In the genomic region with DNA sequence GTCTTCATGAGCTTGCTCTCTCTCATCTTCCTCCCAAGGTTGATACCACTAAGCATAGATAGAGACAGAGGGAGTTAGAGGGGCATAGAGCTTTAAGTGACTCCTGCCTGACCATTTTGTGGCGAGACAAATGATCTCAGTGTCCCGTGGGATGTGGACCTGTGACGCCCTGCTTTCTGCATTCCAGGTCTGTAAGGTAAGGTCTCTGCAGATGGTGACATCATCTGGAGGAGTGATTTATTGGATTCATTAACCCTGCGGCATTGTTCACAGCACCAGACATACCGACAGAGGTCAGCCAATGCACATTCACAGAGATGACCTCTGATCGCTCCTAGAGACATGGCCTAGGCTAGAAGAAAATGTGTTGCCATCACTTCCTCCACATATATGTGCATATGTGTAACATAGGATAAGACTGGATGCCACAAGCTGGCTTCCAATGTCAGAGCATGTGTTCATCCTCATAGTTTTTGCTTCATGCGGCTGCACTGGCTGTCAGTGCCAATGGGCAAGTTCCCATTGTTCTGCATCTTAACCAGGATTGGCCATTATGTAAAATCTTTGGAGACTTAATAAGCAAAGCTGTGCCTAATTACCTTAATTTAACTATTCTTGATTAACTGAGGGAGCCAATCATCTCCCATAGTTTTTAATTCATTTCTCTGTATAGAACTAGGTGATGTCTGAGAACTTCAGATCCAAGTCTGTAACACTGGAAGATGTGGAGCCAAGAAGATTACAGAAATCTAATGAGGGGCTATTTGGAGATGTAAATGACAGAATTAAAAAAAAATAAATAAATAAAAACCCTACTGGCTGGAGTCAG, we compare ENCODE assay signal across 23 mouse cellular contexts. TPM values are rescaled to one million over a fixed set of nuclear protein-coding genes. Genes with fewer than 3 reads are reported as not detected.
A peak's percentile ranks its signal among the peaks of the same experiment; 100 is the strongest.
DNase-seq lines count a peak whose midpoint lies in the region; ATAC-seq and TF ChIP-seq lines count a peak whose summit lies in the region.
"Had no signal": no experiment of that assay in that cellular context is flagged by ENCODE, and none has a peak within 500 bp of the region (broad histone marks: within the 10 kb centered on the region; RNA-seq: fewer than 3 reads in every experiment).

No protein-coding gene starts in this region.

- DNase-seq in hindbrain, postnatal 0 days (ENCODE audit: low spot score): no peak
- no peak for DNase-seq in hindbrain, embryonic 14.5 days (ENCODE audit: low spot score)
- DNase-seq in embryo, embryonic 10 days (ENCODE audit: low spot score): peak; percentile 43
- peak; percentile 34 for DNase-seq in embryo, embryonic 11 days
- no peak for DNase-seq in limb, embryonic 10.5 days (ENCODE audit: low spot score)
- DNase-seq in cerebellum, adult 11 months: no peak
- DNase-seq in urinary bladder, postnatal 14 days (ENCODE audit: low spot score): no peak
- DNase-seq: adrenal gland, adult 8-10 months; cerebellum, adult 9-11 months; heart, adult 18-20 months; heart, postnatal 36 days; kidney, adult 18-20 months; kidney, postnatal 14 days; spleen, adult 18-20 months; thymus, postnatal 36 days had no signal

- H3K4me1 ChIP-seq in hindbrain, postnatal 0 days (ENCODE audit: insufficient read depth, low read length): no peaks in the 10 kb centered on the region
- H3K4me1 ChIP-seq in hindbrain, embryonic 14.5 days (replicated peaks; ENCODE audit: control insufficient read depth, insufficient read depth, low read length): no peaks in the 10 kb centered on the region
- peaks cover 25% of the 10 kb centered on the region for H3K4me1 ChIP-seq in limb, embryonic 10.5 days
- H3K4me1 ChIP-seq: liver, embryonic 15.5 days; megakaryocyte, embryonic 14.5 days; midbrain, embryonic 15.5 days had no signal

- no peak overlapping the region for H3K9ac ChIP-seq in hindbrain, postnatal 0 days (replicated peaks; ENCODE audit: low read length)
- H3K9ac ChIP-seq in hindbrain, embryonic 14.5 days: no peak overlapping the region
- H3K9ac ChIP-seq: heart, embryonic 13.5 days; limb, embryonic 13.5 days; liver, embryonic 15.5 days; midbrain, embryonic 15.5 days had no signal

- H3K36me3 ChIP-seq in hindbrain, postnatal 0 days (ENCODE audit: insufficient read depth, low read length): no peaks in the 10 kb centered on the region
- H3K36me3 ChIP-seq in hindbrain, embryonic 14.5 days (replicated peaks; ENCODE audit: control insufficient read depth, insufficient read depth): no peaks in the 10 kb centered on the region
- H3K36me3 ChIP-seq in limb, embryonic 10.5 days: no peaks in the 10 kb centered on the region
- H3K36me3 ChIP-seq: heart, embryonic 13.5 days; limb, embryonic 13.5 days; liver, embryonic 15.5 days; midbrain, embryonic 15.5 days had no signal

- TF ChIP-seq CTCF in hindbrain, postnatal 0 days (IDR thresholded peaks at IDR 0.05; ENCODE audit: low read depth): no peak

- H3K9me3 ChIP-seq in hindbrain, postnatal 0 days (ENCODE audit: low read length): no peaks in the 10 kb centered on the region
- no peaks in the 10 kb centered on the region for H3K9me3 ChIP-seq in hindbrain, embryonic 14.5 days (ENCODE audit: control insufficient read depth, low read length)
- H3K9me3 ChIP-seq in limb, embryonic 10.5 days (replicated peaks): no peaks in the 10 kb centered on the region
- H3K9me3 ChIP-seq: heart, embryonic 13.5 days; limb, embryonic 13.5 days; liver, embryonic 15.5 days; megakaryocyte, embryonic 14.5 days; midbrain, embryonic 15.5 days had no signal

- no peak overlapping the region for H3K4me3 ChIP-seq in hindbrain, postnatal 0 days (ENCODE audit: low read length)
- H3K4me3 ChIP-seq in hindbrain, embryonic 14.5 days (replicated peaks; ENCODE audit: low read length): no peak overlapping the region
- H3K4me3 ChIP-seq in limb, embryonic 10.5 days: no peak overlapping the region
- H3K4me3 ChIP-seq: heart, embryonic 13.5 days; limb, embryonic 13.5 days; liver, embryonic 15.5 days; megakaryocyte, embryonic 14.5 days; midbrain, embryonic 15.5 days; myocyte had no signal

- 56% methylated on average over 7 of the region's 7 CpGs for WGBS in hindbrain, postnatal 0 days
- WGBS in hindbrain, embryonic 14.5 days: 58% methylated on average over 7 of the region's 7 CpGs
- WGBS in limb, embryonic 10.5 days: 50% methylated on average over 7 of the region's 7 CpGs

- H3K4me2 ChIP-seq in hindbrain, postnatal 0 days (ENCODE audit: low read depth, low read length): no peak overlapping the region
- no peak overlapping the region for H3K4me2 ChIP-seq in hindbrain, embryonic 14.5 days (replicated peaks)
- H3K4me2 ChIP-seq: heart, embryonic 13.5 days; limb, embryonic 13.5 days; liver, embryonic 15.5 days; midbrain, embryonic 15.5 days had no signal

- no peaks in the 10 kb centered on the region for H3K27me3 ChIP-seq in hindbrain, postnatal 0 days (ENCODE audit: insufficient read depth, low read length)
- H3K27me3 ChIP-seq in hindbrain, embryonic 14.5 days (ENCODE audit: control insufficient read depth, insufficient read depth, low read length): no peaks in the 10 kb centered on the region
- no peaks in the 10 kb centered on the region for H3K27me3 ChIP-seq in limb, embryonic 10.5 days (ENCODE audit: low read depth, poor library complexity, severe bottlenecking)
- H3K27me3 ChIP-seq: heart, embryonic 13.5 days; limb, embryonic 13.5 days; liver, embryonic 15.5 days; midbrain, embryonic 15.5 days had no signal

- H3K27ac ChIP-seq in hindbrain, postnatal 0 days: no peak overlapping the region
- no peak overlapping the region for H3K27ac ChIP-seq in hindbrain, embryonic 14.5 days
- H3K27ac ChIP-seq in limb, embryonic 10.5 days: peak overlapping the region; percentile 17; the same call in 1 of the 2 replicates
- H3K27ac ChIP-seq: heart, embryonic 13.5 days; limb, embryonic 13.5 days; liver, embryonic 15.5 days; midbrain, embryonic 15.5 days had no signal

- ATAC-seq in hindbrain, postnatal 0 days: 0 out of 2 replicates have a peak, but pooled peaks have one; percentile 51
- no peak; the same call in none of the 2 replicates for ATAC-seq in hindbrain, embryonic 14.5 days (ENCODE audit: low FRiP score)
- ATAC-seq: midbrain, embryonic 15.5 days had no signal

RNA-seq across cellular contexts. Expression of a gene that starts 9.5 kb away (rescaled TPM):
- total RNA-seq in hindbrain, postnatal 0 days (2014; rRNA removed): 0.83 and 2.2 TPM in 2 replicates
- polyA plus RNA-seq in hindbrain, postnatal 0 days (2015; fragmentation: Nextera tagmentation; extraction: Ambion mirVana): 0.80 and 0.83 TPM in 2 replicates
- 0.41 and 0.50 TPM in 2 replicates for polyA plus RNA-seq in hindbrain, embryonic 14.5 days (2014; fragmentation: Nextera tagmentation; extraction: Ambion mirVana)
- 0.05 and 0.21 TPM in 2 replicates for polyA plus RNA-seq in limb, embryonic 10.5 days (2016; fragmentation: Nextera tagmentation; extraction: Ambion mirVana)
- total RNA-seq: gastrocnemius, adult 8-10 months had no signal
- polyA plus RNA-seq: liver, embryonic 15.5 days; myocyte; stomach, embryonic 14.5 days had no signal

Comparison
In these comparisons a context has a peak if more than half of its experiments do, and no peak if none do; other contexts are left out.
1. DNase-seq: peak in embryo, embryonic 10 days (single experiment) and embryo, embryonic 11 days (single experiment); none in hindbrain, postnatal 0 days (single experiment), hindbrain, embryonic 14.5 days (single experiment), limb, embryonic 10.5 days (single experiment), cerebellum, adult 11 months (single experiment) and urinary bladder, postnatal 14 days (single experiment).